Mouse (Mus musculus) megakaryocyte progenitor cell, adult 5-6 weeks (primary cell): Measurements from ENCODE around the gene Wwox. TPM values are rescaled to one million over a fixed set of nuclear protein-coding genes. Genes with fewer than 3 reads are reported as not detected.

Source experiments
- ATAC-seq: replicated peaks from 2 replicates; pipeline ENCODE4 v1.8.0; 2016; ENCODE audit warnings: mild to moderate bottlenecking, moderate TSS enrichment, inconsistent platforms; ENCODE audit not compliant: poor library complexity
- total RNA-seq, 2 experiments: library from RNA; stranded (forward) in 1 of 2; stranded (reverse) in 1 of 2; fragments of 157-497, 149-512 nt in 1 of 2; fragments of 200-1000 nt in 1 of 2; gene quantifications; 2 replicates each; pipeline versions ENCODE4 v1.2.3 to v1.2.4; 2015 to 2017

The Wwox gene
- 10.6 and 11.2 TPM in 2 replicates for total RNA-seq (2015)
- 11.3 and 12.2 TPM in 2 replicates for total RNA-seq (2017)

DNA sequence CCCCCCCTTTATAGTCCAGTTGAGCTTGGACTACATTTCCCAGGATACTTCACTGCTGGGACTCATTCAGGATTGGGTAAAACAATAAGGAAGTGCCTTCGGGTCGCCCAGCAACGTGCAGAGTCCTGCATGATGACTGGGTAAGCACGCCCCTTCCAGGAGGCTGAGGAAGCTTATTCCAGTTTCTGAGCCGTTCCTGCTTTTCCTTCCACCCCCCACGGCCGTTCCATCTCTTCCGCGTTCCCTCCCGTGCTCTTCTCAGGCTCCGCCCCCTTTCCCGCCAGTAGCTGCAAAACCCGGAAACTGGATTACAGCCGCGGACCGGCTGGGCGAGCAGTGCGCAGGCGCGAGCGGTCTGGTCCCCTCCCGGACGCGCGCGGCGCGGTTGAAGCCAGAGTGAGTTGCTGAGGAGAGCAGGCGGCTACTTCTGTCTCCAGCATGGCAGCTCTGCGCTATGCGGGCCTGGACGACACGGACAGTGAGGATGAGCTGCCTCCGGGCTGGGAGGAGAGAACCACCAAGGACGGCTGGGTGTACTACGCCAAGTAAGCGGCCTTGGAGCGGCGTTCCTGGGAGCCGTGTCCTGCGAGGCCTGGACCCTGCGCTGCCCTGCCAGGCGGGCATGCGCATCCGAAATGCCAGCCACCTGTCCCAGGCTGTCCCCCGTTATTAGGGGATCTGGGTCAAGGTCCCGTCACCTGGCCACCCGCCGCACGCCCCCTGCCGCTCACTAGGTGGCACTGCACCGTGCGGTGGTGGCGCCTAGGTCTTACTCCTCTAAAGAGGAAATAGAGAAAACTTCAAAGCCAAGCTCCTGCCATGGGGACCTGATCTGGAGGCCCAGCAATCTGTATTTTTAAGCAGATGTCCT is at the start of gene Wwox:
TSS of gene Wwox (plus strand) at position 322 of the 871 bp plus-strand sequence.
- ATAC-seq = peak; percentile 91

DNA sequence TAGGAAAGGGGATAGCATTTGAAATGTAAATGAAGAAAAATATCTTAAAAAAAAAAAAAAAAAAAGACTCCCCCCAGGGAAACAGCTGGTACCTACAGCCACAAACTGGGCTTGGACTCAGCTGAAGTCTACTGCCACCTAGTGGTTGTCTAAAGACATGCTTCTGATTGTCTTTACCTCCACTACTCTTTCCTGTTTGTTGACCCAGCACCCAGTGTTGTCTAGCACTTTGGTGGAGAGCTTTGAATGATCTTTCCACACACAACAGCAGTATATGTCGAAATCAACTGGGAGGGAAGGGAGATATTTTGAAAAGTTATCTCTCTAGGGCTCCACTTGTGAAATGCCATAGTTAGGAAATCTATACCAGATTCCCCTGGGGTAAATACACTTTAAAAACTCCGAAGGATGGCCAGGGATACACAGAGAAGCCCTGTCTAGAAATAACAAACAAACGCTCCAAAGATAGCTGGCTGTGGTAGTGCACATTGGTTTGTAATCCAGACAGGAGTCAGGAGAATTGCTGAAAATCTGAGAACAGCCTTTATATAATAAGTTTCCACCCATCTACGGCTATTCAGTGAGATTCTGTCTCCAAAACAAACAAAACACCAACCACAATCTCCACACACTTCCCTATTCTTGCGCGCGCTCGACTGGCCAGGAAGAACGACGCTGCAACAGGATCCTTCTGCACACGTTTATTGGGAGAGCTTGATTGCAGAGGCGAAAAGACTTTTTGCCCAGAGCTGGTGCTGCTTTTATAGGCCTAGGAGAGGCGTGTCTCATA is 48.8 kb upstream of the Wwox start:
- peak; percentile 98 for ATAC-seq

DNA sequence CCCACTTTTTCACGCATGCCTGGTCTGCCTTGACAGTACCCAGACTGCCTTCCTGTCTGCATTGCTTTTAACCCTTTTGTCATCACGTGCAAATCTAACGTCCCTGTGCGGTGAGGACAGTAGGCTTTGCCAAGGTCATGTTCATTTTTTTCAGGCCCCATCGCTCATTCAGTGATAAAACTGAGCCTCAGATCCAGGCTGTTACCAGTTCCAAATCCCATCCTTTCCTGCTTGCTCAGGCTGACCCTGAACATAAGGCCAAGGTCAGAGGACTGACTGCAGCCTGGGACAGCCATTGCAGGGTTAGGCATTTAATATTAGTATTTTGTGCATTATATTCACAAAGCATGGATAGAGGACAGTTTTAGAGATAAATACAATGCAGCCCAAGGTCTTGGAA is 41.1 kb upstream of the Wwox start:
- no peak for ATAC-seq

DNA sequence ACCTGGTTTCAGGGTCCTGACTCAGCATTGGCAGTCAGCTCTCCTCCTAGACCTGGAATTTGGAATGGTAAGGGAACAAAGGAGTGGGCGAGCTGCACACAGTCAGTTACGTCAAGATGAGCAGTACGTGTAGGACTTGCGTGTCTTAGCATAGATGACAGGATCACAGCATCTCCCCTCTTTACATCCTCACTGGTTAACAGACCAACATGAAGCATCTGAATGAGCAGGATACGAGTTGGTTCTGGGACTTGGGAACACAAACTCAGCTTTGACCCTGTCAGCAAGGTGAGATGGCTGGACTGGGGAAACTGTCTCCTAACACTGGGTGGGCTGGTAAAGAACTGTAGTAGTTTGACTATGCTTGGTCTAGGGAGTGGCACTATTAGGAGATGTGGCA is 40.2 kb upstream of the Wwox start:
- ATAC-seq = no peak

DNA sequence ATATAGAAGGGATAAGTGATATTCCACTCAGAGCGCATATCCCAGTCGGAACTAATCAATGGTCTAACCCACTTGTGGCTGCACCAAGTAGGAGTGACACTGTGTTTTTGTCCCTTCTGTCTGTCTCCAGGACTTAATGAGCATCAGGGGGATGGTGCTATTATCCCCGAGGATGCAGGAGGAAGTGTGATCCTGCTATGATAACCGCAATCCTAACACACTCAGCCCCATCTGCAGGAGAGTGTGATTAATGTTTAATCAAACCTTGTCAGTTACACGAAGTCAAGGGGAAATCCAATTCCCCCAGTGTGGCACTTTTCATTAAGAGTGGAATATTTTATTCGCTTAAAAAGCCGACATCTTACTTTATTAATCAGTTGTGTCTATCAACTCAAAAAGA is 37.8 kb upstream of the Wwox start:
- no peak for ATAC-seq

DNA sequence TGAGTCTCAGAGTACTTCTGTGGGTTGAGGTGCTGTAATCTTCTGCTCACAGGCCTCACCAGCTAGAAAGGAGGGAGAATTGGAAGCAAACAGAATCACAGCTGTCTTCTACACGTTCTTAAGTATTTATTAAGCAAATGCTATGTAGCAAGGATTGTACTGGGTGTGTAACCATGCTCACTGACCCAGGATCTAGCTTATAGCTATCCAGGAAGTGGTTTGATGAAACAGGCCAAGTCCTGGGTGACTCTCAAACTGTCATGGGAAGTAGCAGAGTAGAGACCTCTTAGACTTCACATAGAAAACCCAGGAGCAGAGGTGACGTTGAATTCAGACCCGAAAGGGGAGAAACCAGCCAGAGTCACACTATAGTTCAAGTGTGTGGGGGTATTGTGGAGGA is 28.0 kb upstream of the Wwox start:
- peak; percentile 86 for ATAC-seq

DNA sequence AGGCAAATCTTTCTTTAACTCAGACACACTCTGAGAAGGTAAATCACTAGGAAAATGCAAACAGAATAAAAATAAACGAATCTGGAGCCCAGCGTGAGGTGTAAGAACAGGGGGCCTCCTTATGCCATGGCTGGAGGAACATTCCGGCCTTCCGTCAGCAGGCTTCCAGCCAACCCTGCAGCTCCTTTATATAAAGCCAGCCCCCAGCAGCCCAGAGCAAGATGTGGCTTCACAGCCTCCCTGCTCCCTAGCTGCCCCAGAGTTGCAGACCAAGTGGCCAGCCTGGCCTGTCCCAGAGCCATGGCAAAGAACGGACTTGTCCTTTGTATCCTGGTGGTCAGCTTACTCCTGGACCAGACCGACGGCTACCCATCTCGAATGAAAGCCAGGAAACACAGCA is 21.7 kb upstream of the Wwox start, which contains the start of gene Clec3a:
TSS of gene Clec3a (plus strand) at position 301 of the 400 bp plus-strand sequence.
- ATAC-seq = no peak

DNA sequence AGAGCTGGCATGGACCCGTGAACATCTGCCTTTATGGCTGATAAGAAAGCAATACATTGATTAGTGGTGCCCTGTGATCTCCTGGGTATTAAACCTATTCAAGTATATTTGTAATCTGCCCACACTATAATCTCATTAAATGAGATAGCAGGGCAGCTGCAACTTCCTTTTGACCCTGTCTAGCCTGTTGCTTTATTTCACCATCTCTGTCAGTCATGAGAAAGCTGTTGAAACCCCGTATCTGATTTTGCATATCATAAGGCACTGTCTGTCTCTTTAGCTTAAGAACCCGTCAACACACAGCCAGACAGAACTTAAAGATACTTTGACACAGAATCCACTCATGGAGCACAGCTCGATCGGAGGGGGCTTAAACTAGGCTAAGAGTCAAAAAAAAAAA is 21.0 kb upstream of the Wwox start:
- peak; percentile 84 for ATAC-seq

DNA sequence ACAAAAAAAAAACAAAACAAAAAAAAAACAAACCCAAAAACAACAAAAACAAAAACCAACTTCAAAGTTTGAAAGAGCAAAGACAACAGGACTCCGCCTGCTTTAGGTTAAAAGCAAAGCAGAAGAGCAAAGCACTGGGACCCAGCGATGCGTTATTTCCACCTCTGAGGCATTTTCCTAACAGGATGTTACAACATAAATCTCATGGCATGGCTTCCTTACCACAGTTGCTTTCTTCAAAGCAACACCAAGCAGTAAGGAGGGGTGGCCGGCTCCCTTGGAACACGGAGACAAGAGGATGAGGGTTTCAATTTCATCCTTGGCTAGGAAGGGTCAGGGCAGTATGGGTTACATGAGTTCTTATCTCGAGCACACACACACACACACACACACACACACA is 20.6 kb upstream of the Wwox start:
- peak; percentile 96 for ATAC-seq

DNA sequence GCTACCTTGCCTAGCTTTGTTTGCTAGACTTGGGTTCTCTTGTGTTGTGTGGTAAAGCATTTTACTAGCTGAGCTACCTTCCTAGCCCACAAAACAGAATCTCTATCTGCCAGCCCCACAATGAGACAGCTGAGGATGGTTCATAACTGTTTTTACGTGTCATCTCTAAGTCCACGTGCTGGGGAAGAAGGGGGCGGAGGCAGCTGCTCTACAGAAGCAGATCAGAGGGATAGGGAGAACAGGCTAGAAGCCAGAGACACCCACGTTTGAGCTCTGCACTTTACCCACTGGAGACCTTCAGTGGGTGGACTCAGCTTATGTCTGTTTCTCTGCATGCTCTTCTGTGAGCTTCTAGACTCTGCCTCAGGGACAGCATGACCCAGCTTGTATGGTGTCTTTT is 17.9 kb upstream of the Wwox start:
- no peak for ATAC-seq

DNA sequence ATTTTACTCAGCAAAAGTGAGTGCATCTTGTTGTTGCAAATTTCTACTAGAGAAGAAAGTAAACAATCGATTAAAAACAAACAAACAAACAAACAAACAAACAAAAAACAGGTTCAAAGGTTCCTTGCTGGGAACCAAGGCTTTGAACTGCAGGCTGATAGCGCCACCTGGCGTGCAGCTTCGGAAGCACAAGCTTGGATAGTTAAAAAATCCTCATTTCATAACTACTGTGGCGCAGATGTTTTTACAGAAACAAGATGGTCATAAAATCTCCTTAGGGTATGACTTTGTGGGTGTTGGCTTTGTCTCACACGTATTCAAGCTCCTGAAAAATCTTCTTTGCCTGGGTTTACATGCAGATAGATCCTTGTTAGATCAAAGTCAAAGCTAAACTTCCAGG is 1.2 kb upstream of the Wwox start:
- ATAC-seq = peak; percentile 32; the same call in 1 of the 2 replicates

DNA sequence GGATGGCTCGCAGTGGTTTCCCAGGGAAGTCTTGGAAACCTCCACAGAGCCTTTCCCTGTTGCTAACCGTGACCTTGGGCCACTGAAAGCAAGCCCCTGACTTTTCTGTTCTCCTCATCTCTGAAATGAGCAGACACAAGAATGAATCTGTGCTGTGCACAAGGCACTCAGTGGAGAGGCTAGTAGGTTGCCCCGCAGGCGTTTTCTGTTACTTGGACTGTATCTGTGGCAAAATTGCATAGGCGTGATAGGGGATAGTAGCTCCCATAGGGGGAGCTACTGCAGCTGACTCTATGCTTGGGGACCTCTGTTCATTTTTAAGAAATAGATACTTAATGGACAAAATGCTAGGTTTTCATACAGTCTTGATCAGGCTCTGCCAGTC is 742 bp downstream of the Wwox start:
- ATAC-seq = 0 out of 2 replicates have a peak, but pooled peaks have one; percentile 13

DNA sequence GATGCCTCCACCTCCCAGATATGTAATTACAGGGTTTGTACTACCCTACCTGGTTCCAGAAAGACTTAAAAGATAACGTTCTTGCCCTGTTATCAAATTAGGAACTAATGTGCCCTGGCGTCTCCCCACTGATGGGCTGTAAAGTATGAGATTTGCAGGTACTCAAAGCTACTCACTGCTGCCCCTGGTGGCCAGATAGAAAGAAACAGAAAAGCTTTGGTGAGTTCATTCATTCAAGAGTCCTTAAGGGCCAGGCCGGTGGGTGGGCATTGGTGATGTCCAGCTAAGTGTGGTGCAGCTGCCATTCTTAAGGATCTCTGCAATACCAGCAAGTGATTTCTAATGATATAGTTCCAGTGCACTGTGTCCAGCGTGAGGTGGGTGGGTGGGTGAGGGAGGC is 2.2 kb downstream of the Wwox start:
- ATAC-seq = no peak

DNA sequence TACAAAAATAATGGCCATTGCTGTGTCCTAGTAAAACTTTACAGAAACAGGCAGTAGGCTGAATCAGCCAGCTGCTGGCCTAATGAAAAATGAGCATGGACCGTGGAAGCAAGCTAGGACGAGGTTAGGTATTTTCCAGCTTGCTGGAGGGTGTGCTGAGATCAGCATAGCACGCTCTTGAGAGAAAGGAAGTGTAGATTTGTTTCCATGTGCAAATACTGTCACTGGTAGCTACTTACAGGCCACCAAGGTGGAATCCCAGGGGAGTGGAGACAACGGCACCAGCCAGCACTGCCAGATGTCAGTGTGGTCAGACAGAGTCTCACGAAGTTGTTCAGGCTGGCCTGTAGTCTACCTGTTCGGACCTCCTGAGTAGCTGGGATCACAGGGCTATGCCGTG is 7.4 kb downstream of the Wwox start:
- no peak for ATAC-seq

DNA sequence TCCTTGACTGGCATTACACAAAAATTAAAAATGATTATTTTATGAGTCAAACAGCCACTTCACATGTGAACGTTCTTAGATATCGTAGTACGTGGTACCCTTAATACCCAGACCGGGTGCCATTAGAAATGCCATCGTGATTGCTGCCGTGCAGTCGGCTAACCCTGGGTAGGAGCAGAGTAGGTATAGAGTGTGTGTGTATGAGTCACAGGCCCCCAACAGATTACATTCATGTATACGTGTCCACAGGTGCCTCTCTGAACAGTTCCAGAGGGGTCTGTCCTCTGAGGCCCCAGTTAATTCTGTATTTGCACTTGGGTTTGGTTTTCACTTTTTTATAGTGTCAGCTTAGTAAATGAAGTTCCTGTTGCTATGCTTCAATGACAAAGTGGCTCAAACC is 12.8 kb downstream of the Wwox start:
- no peak for ATAC-seq

DNA sequence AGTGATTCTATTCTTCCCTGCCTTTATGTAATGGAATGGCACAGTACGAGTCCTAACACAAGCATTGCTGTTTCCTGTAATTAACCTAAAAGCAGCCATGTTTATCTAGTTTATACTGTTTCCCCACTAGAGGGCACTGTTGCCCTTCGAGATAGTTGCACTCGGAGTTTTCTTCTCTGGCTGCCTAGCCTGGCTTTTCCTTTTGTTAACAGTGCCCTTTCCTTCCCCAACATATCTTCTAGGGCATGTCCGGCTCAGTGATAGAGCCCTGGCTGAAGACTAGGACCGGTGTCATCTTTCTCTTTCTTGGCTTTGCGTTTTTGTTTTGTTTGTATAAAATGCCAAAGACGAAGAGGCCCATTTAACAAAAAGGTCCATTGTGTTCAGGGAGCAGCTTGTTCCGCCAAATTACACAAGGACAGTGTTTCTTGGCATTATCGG is 13.3 kb downstream of the Wwox start:
- peak; percentile 96 for ATAC-seq

DNA sequence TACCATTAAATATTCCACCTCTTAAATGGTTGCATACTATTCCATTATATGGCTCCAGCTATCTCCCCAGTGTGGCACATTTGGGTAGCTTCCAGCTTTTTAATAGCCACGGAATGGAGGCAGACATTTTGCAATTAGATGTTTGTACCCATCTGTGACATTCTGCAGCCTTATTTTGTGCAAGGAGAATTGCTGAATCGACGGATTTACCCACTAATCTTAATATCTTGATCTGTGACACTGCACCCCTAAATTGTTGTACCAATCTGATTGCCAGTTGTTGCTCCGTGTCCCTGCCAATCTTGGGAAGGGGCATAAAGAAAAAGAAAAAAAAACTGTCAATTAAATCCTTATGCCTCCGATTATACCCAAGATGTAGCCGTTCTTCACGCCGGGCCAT is 15.8 kb downstream of the Wwox start:
- no peak for ATAC-seq

DNA sequence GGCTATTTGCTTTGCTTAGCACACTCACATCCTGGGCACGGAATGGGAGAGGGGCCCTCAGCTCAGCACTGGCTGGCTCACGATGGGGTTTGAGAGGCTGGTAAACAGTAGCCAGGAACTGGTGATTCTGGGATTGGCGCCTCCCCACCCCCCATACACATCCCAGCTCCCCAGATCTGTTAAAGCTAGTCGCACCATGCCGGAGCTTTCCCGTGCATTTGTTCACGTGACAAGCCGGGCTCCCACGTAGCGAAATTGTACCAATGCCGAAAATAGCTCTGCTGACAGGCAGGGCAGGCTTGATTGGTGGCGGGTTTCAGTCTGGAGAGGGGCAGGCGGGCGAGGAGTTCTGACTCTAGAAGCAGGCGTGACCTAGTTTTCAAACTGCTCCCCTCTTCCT is 16.5 kb downstream of the Wwox start:
- ATAC-seq = no peak

DNA sequence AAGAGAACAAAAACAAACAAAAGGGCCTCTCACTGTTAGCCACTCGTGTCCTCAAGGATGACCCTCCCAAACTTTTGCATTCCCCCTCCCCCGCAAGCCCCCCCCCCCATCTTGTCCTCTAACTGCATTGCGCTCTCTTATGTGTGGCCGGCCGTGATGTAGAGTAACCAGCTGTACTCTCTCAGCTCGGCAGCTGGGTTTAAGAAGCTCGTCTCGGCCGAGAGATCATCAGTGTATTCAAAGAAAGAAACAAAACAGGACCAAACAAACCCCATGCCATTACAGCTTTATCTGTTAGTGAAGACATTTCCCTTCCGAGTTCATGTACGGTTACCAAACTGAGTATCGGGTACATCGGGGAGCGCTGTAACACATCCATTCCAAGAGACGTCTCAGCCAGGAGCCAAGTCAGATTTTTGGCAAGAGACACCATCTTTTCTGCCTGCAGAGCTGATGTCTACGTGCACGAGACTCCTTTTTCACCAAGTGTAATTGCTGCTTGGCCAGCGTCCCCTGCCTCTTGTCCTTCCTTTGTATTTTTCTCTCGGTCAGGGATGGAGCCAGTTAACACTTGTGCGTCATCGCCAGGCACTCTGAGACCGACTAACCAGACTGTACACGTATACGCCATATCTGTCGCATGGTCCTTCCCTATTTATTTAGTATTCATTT is 18.8 kb downstream of the Wwox start:
- ATAC-seq = no peak

DNA sequence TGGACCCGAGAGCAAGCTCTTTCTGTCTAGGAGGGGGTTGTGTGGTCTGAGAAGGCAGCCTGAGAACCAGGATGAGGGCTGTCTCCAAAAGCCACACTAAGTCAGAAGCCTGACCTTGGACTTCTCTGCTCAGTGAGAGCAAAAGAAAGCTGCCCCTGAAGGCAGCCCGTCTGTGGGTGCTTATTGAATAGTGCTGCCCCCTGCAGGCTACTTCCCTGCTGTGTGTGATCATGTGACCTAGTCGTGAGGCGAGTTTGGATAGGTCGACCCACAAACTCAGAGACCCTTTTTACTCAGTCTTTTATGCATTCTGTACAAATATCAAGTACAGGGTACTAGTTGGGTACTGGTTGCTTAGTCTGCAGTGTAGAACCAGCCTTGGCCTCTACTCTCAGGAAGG is 21.1 kb downstream of the Wwox start:
- peak; percentile 57 for ATAC-seq

DNA sequence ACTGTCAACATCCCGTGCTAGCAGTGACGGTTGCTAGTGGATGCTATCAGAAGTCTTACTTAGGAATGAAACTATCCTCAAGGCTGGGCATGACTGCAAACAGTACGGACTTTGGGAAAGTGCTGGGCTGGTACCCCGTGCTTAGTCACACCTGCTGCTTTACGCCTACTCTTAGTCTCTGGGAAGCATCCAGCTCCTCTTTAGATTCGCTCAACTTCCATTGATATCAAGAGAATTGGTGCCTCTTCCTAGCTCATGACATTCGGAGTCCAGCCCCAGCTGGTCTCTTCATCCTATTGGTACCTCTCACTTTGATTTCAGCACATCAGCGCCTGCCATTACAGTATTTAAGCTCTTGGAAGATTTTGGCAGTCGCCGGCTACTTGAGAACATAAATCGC is 23.1 kb downstream of the Wwox start:
- no peak for ATAC-seq
